Mouse (Mus musculus) liver, adult (tissue): ENCODE measurements around the gene Rcor1.
A peak's percentile ranks its signal among the peaks of the same experiment; 100 is the strongest.

Experiments
- GATA4 ChIP-seq: IDR thresholded peaks from 2 replicates; pipeline ENCODE4 v1.6.1; 2014; ENCODE audit warnings: mild to moderate bottlenecking, low read length; ENCODE audit not compliant: insufficient replicate concordance

Gene Rcor1

GRCm38 (mm10) chr12:111038976-111039612, at the start of gene Rcor1:
TSS of gene Rcor1 (plus strand) at chr12:111039351.
- TF ChIP-seq GATA4 = no peak

GRCm38 (mm10) chr12:110989409-110989808, 49.7 kb upstream of the Rcor1 start:
- no peak for TF ChIP-seq GATA4

- no peak for TF ChIP-seq GATA4
These were observed 48.7 kb upstream of the Rcor1 start for GRCm38 (mm10) chr12:110990500-110990899.

- TF ChIP-seq GATA4 = no peak
These were observed 47.6 kb upstream of the Rcor1 start for GRCm38 (mm10) chr12:110991361-110992127.

DNA sequence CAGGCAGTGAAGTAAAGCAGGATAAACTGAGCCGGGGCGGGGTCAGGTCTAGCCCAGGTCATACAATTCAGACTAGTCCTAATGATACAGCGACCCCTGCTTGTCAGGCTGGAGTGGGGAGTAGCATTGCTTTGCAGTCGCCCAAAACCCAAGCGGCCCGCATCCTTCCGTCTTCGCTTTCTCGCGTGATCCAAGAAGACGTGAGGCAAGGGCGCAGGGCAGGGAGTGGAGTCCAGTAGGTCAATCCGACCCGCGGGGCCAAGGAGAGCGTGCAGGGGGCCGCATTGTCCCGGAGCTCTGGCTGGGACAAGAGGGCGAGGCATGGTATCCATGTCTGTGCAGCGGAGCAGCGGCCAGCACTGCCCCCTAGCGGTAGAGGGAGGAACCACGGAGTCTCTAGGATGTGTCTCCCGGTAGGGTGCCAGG, 47.0 kb upstream of the Rcor1 start:
- no peak for TF ChIP-seq GATA4

DNA sequence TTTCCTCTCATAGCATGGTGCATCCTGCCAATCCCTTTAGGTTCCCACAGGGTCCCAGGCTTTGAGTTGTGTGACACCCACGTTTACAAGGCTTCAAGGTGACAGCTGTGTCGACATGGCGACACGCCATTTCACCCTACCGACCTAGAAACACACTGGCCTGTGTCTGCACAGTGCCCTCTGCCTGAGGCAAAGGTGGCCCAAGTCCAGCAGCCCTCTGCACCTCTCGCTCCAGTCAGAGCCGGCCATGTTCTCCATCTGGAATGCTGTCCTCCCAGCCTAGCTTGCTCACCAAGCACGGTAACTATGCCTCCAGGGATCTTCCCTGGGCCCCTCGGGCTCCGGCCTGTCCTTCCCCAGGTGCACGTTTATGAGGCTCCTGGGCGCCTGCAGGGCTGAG, 46.4 kb upstream of the Rcor1 start:
- no peak for TF ChIP-seq GATA4

- no peak for TF ChIP-seq GATA4
These were observed 45.9 kb upstream of the Rcor1 start for GRCm38 (mm10) chr12:110993226-110993625.

GRCm38 (mm10) chr12:110994666-110995065, 44.5 kb upstream of the Rcor1 start:
- TF ChIP-seq GATA4 = no peak

GRCm38 (mm10) chr12:110998092-110998491, 41.1 kb upstream of the Rcor1 start:
- no peak for TF ChIP-seq GATA4

DNA sequence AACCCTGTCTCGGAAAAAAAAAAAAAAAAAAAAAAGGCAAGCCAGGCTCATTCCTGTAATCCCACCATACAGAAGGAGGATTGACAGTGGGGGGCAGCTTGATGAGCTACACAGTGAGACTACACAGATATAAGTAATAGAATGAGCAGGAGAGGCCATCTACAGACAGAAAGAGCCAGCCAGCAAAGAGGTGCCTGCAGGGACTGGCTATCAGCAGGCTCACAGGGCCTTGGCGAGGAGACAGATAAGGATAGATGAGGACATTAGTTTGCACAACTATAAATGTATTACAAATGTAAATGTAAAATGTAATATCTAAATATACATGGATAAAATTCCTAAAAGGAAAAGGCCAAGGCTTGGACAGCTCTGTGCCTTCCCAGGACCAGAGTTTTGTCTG, 39.3 kb upstream of the Rcor1 start:
- TF ChIP-seq GATA4 = no peak

- TF ChIP-seq GATA4 = no peak
These were observed 38.2 kb upstream of the Rcor1 start for GRCm38 (mm10) chr12:111000956-111001355.

DNA sequence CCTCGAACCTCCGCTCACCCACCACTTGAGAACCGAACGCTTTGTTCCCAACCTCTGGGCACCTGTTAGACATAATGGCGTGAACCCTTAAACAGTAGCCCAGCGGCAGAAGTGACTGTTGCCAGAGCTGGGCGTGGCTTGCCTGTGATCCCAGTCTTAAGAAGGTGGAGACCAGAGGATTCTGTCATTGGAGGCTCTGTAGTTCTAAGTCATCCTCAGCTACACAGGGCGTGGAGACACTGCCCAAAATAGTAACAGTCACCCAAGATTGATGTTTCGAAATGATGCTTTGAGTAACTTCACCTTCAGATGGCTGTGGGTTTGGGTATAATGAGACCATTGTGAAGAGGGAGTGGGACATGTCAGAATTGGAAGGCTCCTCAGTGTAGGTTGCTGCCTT, 35.0 kb upstream of the Rcor1 start:
- no peak for TF ChIP-seq GATA4

DNA sequence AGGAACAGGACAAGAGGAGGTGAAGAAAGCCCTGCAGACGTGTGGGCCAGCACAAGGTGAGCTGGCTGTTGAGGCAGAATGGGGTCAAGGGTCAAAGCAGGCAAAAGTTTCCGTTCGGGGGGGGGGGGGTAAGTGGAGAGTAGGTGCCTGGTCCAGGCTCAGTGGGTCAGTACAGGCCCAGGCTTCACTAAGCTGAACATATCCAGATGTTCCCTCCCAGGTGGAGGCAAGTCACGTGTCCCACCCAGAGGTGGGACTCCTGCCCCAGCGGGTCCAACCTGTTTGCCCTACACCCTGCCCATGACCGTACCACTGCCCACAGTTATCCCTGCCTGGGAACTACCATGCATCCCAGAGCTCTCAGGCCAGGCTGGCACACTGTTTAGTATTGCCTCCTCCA, 33.3 kb upstream of the Rcor1 start:
- no peak for TF ChIP-seq GATA4

- no peak for TF ChIP-seq GATA4
These were observed 32.8 kb upstream of the Rcor1 start for GRCm38 (mm10) chr12:111006339-111006738.

DNA sequence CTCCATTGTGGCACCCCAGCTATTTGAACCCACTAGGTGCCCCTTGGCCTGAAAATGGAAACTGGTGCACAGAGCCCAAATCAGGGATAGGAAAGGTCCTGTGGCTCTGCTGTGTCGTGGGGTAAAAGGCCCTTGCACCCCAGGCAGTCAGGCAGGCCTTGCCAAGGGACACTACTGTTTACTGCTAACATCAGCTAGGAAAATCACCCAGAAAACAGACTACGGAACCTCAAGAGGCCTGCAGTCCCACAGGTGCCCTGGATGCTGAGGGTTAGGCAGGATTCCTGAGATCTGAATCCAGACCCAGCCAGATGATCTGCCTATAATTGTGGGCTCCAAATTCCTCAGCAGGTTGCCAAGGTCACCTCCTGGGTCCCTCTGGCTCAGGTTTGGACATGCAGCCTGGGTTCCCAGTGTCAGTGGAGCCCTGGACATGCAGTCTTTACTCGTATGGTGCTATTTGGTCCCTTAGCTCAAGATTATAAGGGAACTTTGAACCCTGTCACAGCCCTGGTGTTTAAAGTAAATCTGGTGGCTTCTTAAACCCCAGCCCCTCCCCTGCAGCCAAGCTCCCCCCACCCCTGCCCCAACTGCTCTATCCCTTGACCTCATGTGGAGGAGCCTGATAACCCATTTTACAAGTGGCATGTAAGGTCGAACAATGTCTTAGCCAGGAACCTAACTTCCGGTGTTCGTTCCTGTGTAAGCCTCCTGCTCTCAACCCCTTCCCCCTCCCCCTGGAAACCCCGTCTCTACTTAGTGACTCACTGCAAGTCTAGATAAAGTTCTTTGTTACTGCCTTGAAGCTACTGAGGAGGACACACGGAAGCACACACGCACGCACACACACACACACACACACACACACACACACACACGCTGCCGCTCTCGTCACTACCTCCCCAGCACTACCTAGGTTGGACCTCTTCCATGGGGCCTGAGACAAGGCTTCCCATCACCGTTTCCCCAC, 31.7 kb upstream of the Rcor1 start:
- TF ChIP-seq GATA4 = peak; percentile 79; the same call in 1 of the 2 replicates
